In genomic region chr5:148750002-148750734, GRCm38 (mm10) we compare ENCODE assay signal across 15 mouse cellular contexts.
DNase-seq lines count a peak whose midpoint lies in the region; TF ChIP-seq lines count a peak whose summit lies in the region.
"Had no signal": no experiment of that assay in that cellular context is flagged by ENCODE, and none has a peak within 500 bp of the region (broad histone marks: within the 10 kb centered on the region; RNA-seq: fewer than 3 reads in every experiment).

No protein-coding gene starts in this region.

- 0 out of 2 replicates have a peak overlapping the region, but pooled peaks have one; percentile 39 for H3K9ac ChIP-seq in ES-E14 (ENCODE audit: insufficient read depth, low read depth, low read length, poor library complexity, severe bottlenecking)
- H3K9ac ChIP-seq: forebrain, postnatal 0 days; lung, embryonic 14.5 days; neural tube, embryonic 15.5 days had no signal

- peak overlapping the region in 1 of 2 experiments; percentile 24; a peak in 1 of 4 replicates for H3K4me3 ChIP-seq in ES-E14 (ENCODE audit: insufficient read depth in 1 of 2, low read depth in 1 of 2, low read length in 2 of 2, poor library complexity in 1 of 2, severe bottlenecking in 1 of 2)
- H3K4me3 ChIP-seq: hindbrain, embryonic 10.5 days; neural tube, embryonic 15.5 days had no signal

- in situ Hi-C loops in ES-E14 (cut with MboI; ENCODE audit: low sequenced_read_pairs in 2 of 2, unreplicated experiment in 2 of 2) = no loop called here

- H3K36me3 ChIP-seq in ES-E14 (ENCODE audit: control insufficient read depth, insufficient read depth, low read length, poor library complexity, severe bottlenecking) = no peaks in the 10 kb centered on the region
- H3K36me3 ChIP-seq: G1E; hindbrain, embryonic 10.5 days; neural tube, embryonic 15.5 days had no signal

- H3K4me1 ChIP-seq in ES-E14 (ENCODE audit: control insufficient read depth in 2 of 2, insufficient read depth in 2 of 2, low read length in 2 of 2, poor library complexity in 1 of 2) = peaks cover 0 to 15% of the 10 kb centered on the region in 2 experiments
- H3K4me1 ChIP-seq: neural tube, embryonic 15.5 days had no signal

- peak; percentile 89 for DNase-seq in right cerebral cortex, adult 18-20 months
- DNase-seq in right cerebral cortex, postnatal 4 days = no peak
- no peak for DNase-seq in ES-E14 (ENCODE audit: low read depth, low spot score)
- DNase-seq in layer of hippocampus, postnatal 36 days = peak; percentile 20 to 32
- DNase-seq in telencephalon, adult 2 months (ENCODE audit: low read depth, low spot score) = peak; percentile 83
- DNase-seq in spleen, adult 12 weeks (ENCODE audit: low spot score) = no peak
- no peak for DNase-seq in cerebellum, adult 9-11 months
- DNase-seq: cerebellum, adult 2 months; forebrain, postnatal 0 days; kidney, postnatal 14 days; lung, embryonic 14.5 days; thymus, postnatal 14 days had no signal

- no peak overlapping the region for H3K27ac ChIP-seq in ES-E14 (ENCODE audit: insufficient read depth, low read depth, low read length, poor library complexity, severe bottlenecking)
- H3K27ac ChIP-seq: hindbrain, embryonic 10.5 days; neural tube, embryonic 15.5 days had no signal

- H3K9me3 ChIP-seq in ES-E14 (ENCODE audit: control insufficient read depth, insufficient read depth, low read depth, low read length) = no peaks in the 10 kb centered on the region
- H3K9me3 ChIP-seq: hindbrain, embryonic 10.5 days; neural tube, embryonic 15.5 days had no signal

TF ChIP-seq in ES-E14, 5 proteins besides CTCF, POLR2A, EP300 and RAD21:
- TF ChIP-seq MAFK (IDR thresholded peaks at IDR 0.05; ENCODE audit: insufficient read depth, low read depth, low read length) (no peak), CHD2 (IDR thresholded peaks at IDR 0.05; ENCODE audit: low read depth, low read length) (no peak), ZNF384 (IDR thresholded peaks at IDR 0.05; ENCODE audit: low read depth, low read length) (no peak), ZC3H11A (IDR thresholded peaks at IDR 0.05; ENCODE audit: borderline replicate concordance, low read depth, low read length) (no peak), HCFC1 (IDR thresholded peaks at IDR 0.05; ENCODE audit: borderline replicate concordance, insufficient read depth, low read length) (no peak)

Comparison
In these comparisons a context has a peak if more than half of its experiments do, and no peak if none do; other contexts are left out.
1. DNase-seq: peak in right cerebral cortex, adult 18-20 months (single experiment), layer of hippocampus, postnatal 36 days (2 of 2) and telencephalon, adult 2 months (single experiment); none in right cerebral cortex, postnatal 4 days (single experiment), ES-E14 (single experiment), spleen, adult 12 weeks (single experiment) and cerebellum, adult 9-11 months (single experiment).